Mouse (Mus musculus) megakaryocyte, embryonic 14.5 days (primary cell): Measurements from ENCODE around the gene Serinc5. TPM values are rescaled to one million over a fixed set of nuclear protein-coding genes. Genes with fewer than 3 reads are reported as not detected.

Experiments used
- H3K27me3 ChIP-seq: replicated peaks from 2 replicates; pipeline ENCODE3; 2012; ENCODE audit warnings: inconsistent platforms
- H3K36me3 ChIP-seq: replicated peaks from 2 replicates; pipeline ENCODE3; 2012; ENCODE audit warnings: low read length, inconsistent platforms, mixed read lengths
- H3K4me1 ChIP-seq: 2 replicates; pipeline ENCODE4 v1.6.1; 2012; ENCODE audit warnings: inconsistent platforms
- H3K4me3 ChIP-seq: replicated peaks from 2 replicates; pipeline ENCODE3; 2012; ENCODE audit warnings: moderate library complexity, mild to moderate bottlenecking, inconsistent platforms
- H3K9me3 ChIP-seq: 2 replicates; pipeline ENCODE4 v1.6.1; 2012; ENCODE audit warnings: inconsistent platforms
- FLI1 ChIP-seq: IDR thresholded peaks from 2 replicates; pipeline ENCODE4 v1.6.1; 2012; ENCODE audit warnings: low read length, inconsistent platforms, mixed read lengths
- GATA1 ChIP-seq: IDR thresholded peaks from 3 replicates; pipeline ENCODE4 v1.6.1; 2012; ENCODE audit warnings: mixed read lengths, low read length, inconsistent platforms, borderline replicate concordance
- polyA plus RNA-seq: library from polyadenylated mRNA; stranded (reverse); fragments of >175 nt; gene quantifications from 2 replicates; pipeline ENCODE4 v1.2.3, GENCODE M21; 2012; ENCODE audit warnings: low replicate concordance; ENCODE audit not compliant: insufficient read depth

Serinc5 gene
- polyA plus RNA-seq = 1.1 and 2.0 TPM in 2 replicates

GRCm38 (mm10) chr13:92610311-92611221 lies at the start of gene Serinc5:
Gene Serinc5, plus strand, starts transcription at chr13:92611091.
- H3K4me1 ChIP-seq = peaks cover 47% of the 10 kb centered on the region
- no peaks in the 10 kb centered on the region for H3K27me3 ChIP-seq
- H3K4me3 ChIP-seq = peak within 1 kb of the TSS; percentile 92
- no peaks in the 10 kb centered on the region for H3K9me3 ChIP-seq
- TF ChIP-seq FLI1 (no peak), GATA1 (no peak)
- H3K36me3 ChIP-seq = peaks cover 17% of the 10 kb centered on the region

- TF ChIP-seq GATA1 = no peak
- no peak for TF ChIP-seq FLI1
- Histone ChIP-seq H3K27me3 (peaks cover 8% of the 10 kb centered on the region), H3K36me3 (no peaks in the 10 kb centered on the region), H3K9me3 (no peaks in the 10 kb centered on the region), H3K4me1 (peaks cover 17% of the 10 kb centered on the region), H3K4me3 (no peak within 1 kb of the TSS)
Measured at GRCm38 (mm10) chr13:92576072-92576471, 34.8 kb upstream of the Serinc5 start, which contains the start of gene Spz1. Gene Spz1, minus strand, starts transcription at chr13:92576172.

DNA sequence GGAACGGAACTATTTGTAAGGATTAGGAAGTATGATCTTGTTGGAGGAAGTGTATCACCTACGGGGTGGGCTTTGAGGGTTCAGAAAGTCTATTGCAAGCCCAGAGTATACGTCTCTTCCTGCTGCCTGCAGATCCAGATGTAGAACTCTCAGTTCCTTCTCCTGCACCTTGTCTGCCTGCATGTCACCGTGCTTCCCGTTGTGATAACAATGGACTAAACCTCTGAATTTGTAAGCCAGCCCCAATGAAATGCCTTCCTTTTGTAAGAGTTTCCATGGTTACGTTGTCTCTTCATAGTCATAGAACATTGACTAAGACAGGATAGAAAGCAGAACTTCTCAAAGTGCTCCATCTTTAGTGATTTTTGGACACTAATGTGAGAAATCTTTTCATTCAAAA lies 34.2 kb upstream of the Serinc5 start:
- Histone ChIP-seq H3K4me1 (peaks cover 23% of the 10 kb centered on the region), H3K36me3 (no peaks in the 10 kb centered on the region), H3K27me3 (peaks cover 8% of the 10 kb centered on the region), H3K4me3 (no peak overlapping the region), H3K9me3 (no peaks in the 10 kb centered on the region)
- no peak for TF ChIP-seq FLI1
- TF ChIP-seq GATA1 = no peak

DNA sequence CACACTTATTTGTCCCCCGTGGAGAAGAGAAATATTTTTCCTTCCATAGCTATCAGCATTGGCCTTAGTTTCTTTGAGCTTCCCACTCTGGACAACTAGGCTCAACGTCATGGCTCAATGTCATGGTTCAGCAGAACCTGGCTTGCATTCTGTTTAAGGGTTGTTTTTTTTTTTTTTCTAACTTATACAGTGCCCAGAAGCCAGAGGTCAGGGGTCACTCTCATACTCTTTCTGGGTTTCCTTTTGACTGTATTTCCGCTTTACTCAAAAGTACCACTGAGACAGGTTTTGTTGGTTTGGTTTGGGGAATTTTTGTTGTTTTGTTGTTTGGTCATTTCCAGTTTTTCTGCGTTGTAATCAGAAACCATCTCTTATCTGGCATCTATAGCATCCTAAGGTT lies 32.7 kb upstream of the Serinc5 start:
- Histone ChIP-seq H3K4me1 (peaks cover 23% of the 10 kb centered on the region), H3K27me3 (peaks cover 8% of the 10 kb centered on the region), H3K9me3 (no peaks in the 10 kb centered on the region), H3K4me3 (no peak overlapping the region), H3K36me3 (no peaks in the 10 kb centered on the region)
- TF ChIP-seq FLI1 = no peak
- TF ChIP-seq GATA1 = no peak

GRCm38 (mm10) chr13:92580220-92581043 lies 30.5 kb upstream of the Serinc5 start:
- Histone ChIP-seq H3K4me3 (no peak overlapping the region), H3K36me3 (no peaks in the 10 kb centered on the region), H3K9me3 (no peaks in the 10 kb centered on the region), H3K27me3 (peaks cover 3% of the 10 kb centered on the region), H3K4me1 (peaks cover 23% of the 10 kb centered on the region)
- TF ChIP-seq FLI1 (no peak), GATA1 (no peak)

- TF ChIP-seq FLI1 = no peak
- no peak for TF ChIP-seq GATA1
- no peaks in the 10 kb centered on the region for H3K27me3 ChIP-seq
- H3K4me3 ChIP-seq = no peak overlapping the region
- H3K9me3 ChIP-seq = no peaks in the 10 kb centered on the region
- peaks cover 38% of the 10 kb centered on the region for H3K4me1 ChIP-seq
- no peaks in the 10 kb centered on the region for H3K36me3 ChIP-seq
Measured at GRCm38 (mm10) chr13:92584094-92584717, 26.7 kb upstream of the Serinc5 start.

DNA sequence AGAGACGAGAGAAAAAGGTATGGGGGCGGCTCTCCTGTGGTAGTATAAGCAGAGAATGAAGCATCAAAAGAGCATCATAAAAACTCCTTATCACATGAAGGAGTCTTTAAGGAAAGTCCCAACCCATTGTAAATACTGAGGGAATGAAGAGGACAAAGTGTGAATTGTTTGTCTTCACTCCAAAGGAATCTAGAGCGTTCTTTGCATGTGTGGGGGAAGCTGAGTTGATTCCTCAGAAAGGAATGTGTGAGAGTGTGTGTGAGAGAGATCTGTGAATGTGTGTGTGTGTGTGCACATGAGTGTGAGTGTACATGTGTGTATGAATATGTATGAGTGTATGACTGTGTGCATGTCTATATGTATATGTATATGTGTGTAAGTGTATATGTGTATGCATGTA lies 22.2 kb upstream of the Serinc5 start:
- peaks cover 62% of the 10 kb centered on the region for H3K4me1 ChIP-seq

DNA sequence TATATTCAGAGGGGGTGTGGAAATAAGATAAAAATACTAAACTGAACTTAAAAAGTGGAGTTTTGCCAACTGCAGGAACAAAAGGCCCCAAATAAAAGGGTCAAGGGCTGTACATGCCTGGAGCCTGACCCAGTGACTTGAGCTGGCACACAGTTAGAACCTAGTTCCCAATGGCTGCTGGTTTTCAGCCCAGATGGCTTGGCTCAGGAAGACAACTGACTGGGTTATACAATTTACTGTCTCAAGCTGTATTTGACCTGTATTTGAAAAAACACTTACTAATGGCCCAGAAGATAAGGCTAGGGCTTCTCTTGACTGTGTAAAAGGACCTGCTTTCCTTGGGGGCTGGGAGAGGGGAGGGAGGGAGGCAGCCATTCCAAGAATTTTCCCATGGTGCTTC lies 21.6 kb upstream of the Serinc5 start:
- peaks cover 68% of the 10 kb centered on the region for H3K4me1 ChIP-seq

More for the DNA sequence above, 22.2 kb upstream of the Serinc5 start:
- no peak overlapping the region for H3K4me3 ChIP-seq
- H3K36me3 ChIP-seq = no peaks in the 10 kb centered on the region
- H3K27me3 ChIP-seq = no peaks in the 10 kb centered on the region
- TF ChIP-seq FLI1 (no peak), GATA1 (no peak)
- no peaks in the 10 kb centered on the region for H3K9me3 ChIP-seq

GRCm38 (mm10) chr13:92591225-92591624 lies 19.7 kb upstream of the Serinc5 start:
- peaks cover 87% of the 10 kb centered on the region for H3K4me1 ChIP-seq
- no peaks in the 10 kb centered on the region for H3K27me3 ChIP-seq
- TF ChIP-seq GATA1 = no peak
- TF ChIP-seq FLI1 = no peak

More for the DNA sequence above, 21.6 kb upstream of the Serinc5 start:
- no peaks in the 10 kb centered on the region for H3K27me3 ChIP-seq
- no peaks in the 10 kb centered on the region for H3K36me3 ChIP-seq
- no peak overlapping the region for H3K4me3 ChIP-seq
- TF ChIP-seq GATA1 = no peak
- no peak for TF ChIP-seq FLI1
- H3K9me3 ChIP-seq = no peaks in the 10 kb centered on the region

More at GRCm38 (mm10) chr13:92591225-92591624, 19.7 kb upstream of the Serinc5 start:
- no peaks in the 10 kb centered on the region for H3K36me3 ChIP-seq
- H3K4me3 ChIP-seq = no peak overlapping the region
- no peaks in the 10 kb centered on the region for H3K9me3 ChIP-seq
